Mouse (Mus musculus): ENCODE data around the gene Sh2d3c. TPM values are rescaled to one million over a fixed set of nuclear protein-coding genes. Genes with fewer than 3 reads are reported as not detected.
A peak's percentile ranks its signal among the peaks of the same experiment; 100 is the strongest.

Sh2d3c gene
- total RNA-seq, 2 experiments from 2014 or later: 31.1 to 35.6 TPM

- intact Hi-C loops (cut with DNase I): loop anchor here (10.0 kb wide), 1 partner anchor 152 kb away; no protein-coding TSS in a partner anchor
- no peak for DNase-seq (ENCODE audit: low spot score in 2 of 2)
Measured at GRCm38 (mm10) chr2:32772626-32773279, 51.9 kb downstream of the Sh2d3c start.

GRCm38 (mm10) chr2:32775359-32776074, 54.7 kb downstream of the Sh2d3c start, which contains the start of the genes Ttc16 and Ptrh1:
Ttc16 (minus strand) TSS chr2:32775633.
Ptrh1 (plus strand) TSS chr2:32775786.
- DNase-seq (ENCODE audit: low spot score in 2 of 2): peak; percentile 96 to 97
- intact Hi-C loops (cut with DNase I): loop anchor here (10.0 kb wide), 1 partner anchor 149 kb away; no protein-coding TSS in a partner anchor

- DNase-seq (ENCODE audit: low spot score in 2 of 2): no peak
- intact Hi-C loops (cut with DNase I): loop anchor here (10.0 kb wide), 1 partner anchor 149 kb away; no protein-coding TSS in a partner anchor
Measured at GRCm38 (mm10) chr2:32776192-32776591, 55.3 kb downstream of the Sh2d3c start.

GRCm38 (mm10) chr2:32778081-32778480, 57.2 kb downstream of the Sh2d3c start:
- intact Hi-C loops (cut with DNase I): loop anchor here (10.0 kb wide), 1 partner anchor 147 kb away; no protein-coding TSS in a partner anchor
- DNase-seq (ENCODE audit: low spot score in 2 of 2): no peak

GRCm38 (mm10) chr2:32779131-32779530, 58.3 kb downstream of the Sh2d3c start:
- intact Hi-C loops (cut with DNase I): loop anchor here (10.0 kb wide), 1 partner anchor 146 kb away; no protein-coding TSS in a partner anchor
- peak; percentile 51 to 56 for DNase-seq (ENCODE audit: low spot score in 2 of 2)

GRCm38 (mm10) chr2:32779714-32780113, 58.9 kb downstream of the Sh2d3c start:
- intact Hi-C loops (cut with DNase I): loop anchor here (10.0 kb wide), 1 partner anchor 145 kb away; no protein-coding TSS in a partner anchor

GRCm38 (mm10) chr2:32781710-32782109, 60.9 kb downstream of the Sh2d3c start:
- intact Hi-C loops (cut with DNase I): no loop called here

More at GRCm38 (mm10) chr2:32779714-32780113, 58.9 kb downstream of the Sh2d3c start:
- DNase-seq (ENCODE audit: low spot score in 2 of 2): no peak

GRCm38 (mm10) chr2:32784048-32784681, 63.3 kb downstream of the Sh2d3c start, which contains the start of gene Cfap157:
Cfap157 (minus strand) TSS chr2:32784428.
- intact Hi-C loops (cut with DNase I): loop anchor here (2.0 kb wide), 1 partner anchor 71 kb away; no protein-coding TSS in a partner anchor
- peak; percentile 39 to 61 for DNase-seq (ENCODE audit: low spot score in 2 of 2)

More at GRCm38 (mm10) chr2:32781710-32782109, 60.9 kb downstream of the Sh2d3c start:
- no peak for DNase-seq (ENCODE audit: low spot score in 2 of 2)

GRCm38 (mm10) chr2:32787176-32787575, 66.3 kb downstream of the Sh2d3c start:
- intact Hi-C loops (cut with DNase I): no loop called here
- DNase-seq (ENCODE audit: low spot score in 2 of 2): peak in 1 of 2 experiments; percentile 48

- intact Hi-C loops (cut with DNase I): no loop called here
- no peak for DNase-seq (ENCODE audit: low spot score in 2 of 2)
Measured at GRCm38 (mm10) chr2:32788581-32788980, 67.7 kb downstream of the Sh2d3c start.

GRCm38 (mm10) chr2:32791297-32791696, 70.4 kb downstream of the Sh2d3c start:
- peak in 1 of 2 experiments; percentile 47 for DNase-seq (ENCODE audit: low spot score in 2 of 2)
- intact Hi-C loops (cut with DNase I): no loop called here

- DNase-seq (ENCODE audit: low spot score in 2 of 2): no peak
- intact Hi-C loops (cut with DNase I): no loop called here
Measured at GRCm38 (mm10) chr2:32795748-32796418, 75.0 kb downstream of the Sh2d3c start.

- DNase-seq (ENCODE audit: low spot score in 2 of 2): peak in 1 of 2 experiments; percentile 72
- intact Hi-C loops (cut with DNase I): no loop called here
Measured at GRCm38 (mm10) chr2:32798251-32798962, 77.6 kb downstream of the Sh2d3c start.

Small RNA genes within 50 kb of the gene (microRNA-seq; reads per million reads assigned to microRNA genes)
- 0 reads per million in 2 experiments for gene Gm47291
- 0 to 0.53 reads per million in 2 experiments for gene Mir2861
- gene Mir3960: 0 reads per million in 2 experiments
- gene Mir8093: 1.0 to 1.3 reads per million in 2 experiments

Other genes with a start within 250 kb of the Sh2d3c start
- gene Fam102a, start 185.7 kb upstream of the Sh2d3c start, total RNA-seq (2021): 10 to 100 TPM; 35.2 to 44.4 TPM
- 10 to 100 TPM; 78.7 to 86.3 TPM for gene Dpm2, start 150.2 kb upstream of the Sh2d3c start, total RNA-seq (2021)
- 10 to 100 TPM; 12.7 to 14.3 TPM for gene Pip5kl1, start 146.3 kb upstream of the Sh2d3c start, total RNA-seq (2021)
- gene 9430097D07Rik, start 145.4 kb upstream of the Sh2d3c start, total RNA-seq (2021): 1 to 10 TPM in 1 of 2 experiments, under 1 TPM in 1; 0.86 to 1.1 TPM
- 10 to 100 TPM; 36.2 to 38.4 TPM for gene St6galnac4, start 134.0 kb upstream of the Sh2d3c start, total RNA-seq (2021)
- gene St6galnac6, start 121.3 kb upstream of the Sh2d3c start, total RNA-seq (2021): 100 to 1,000 TPM; 110 to 114 TPM
- gene Ak1, start 99.3 kb upstream of the Sh2d3c start, total RNA-seq (2021): 100 to 1,000 TPM; 162 to 164 TPM
- 10 to 100 TPM; 30.7 to 34.5 TPM for gene Eng, start 74.5 kb upstream of the Sh2d3c start, total RNA-seq (2021)
- gene Fpgs, start 16.9 kb upstream of the Sh2d3c start, total RNA-seq (2021): 10 to 100 TPM in 1 of 2 experiments, 1 to 10 TPM in 1; 9.5 to 10.1 TPM
- gene Cdk9, start 8.0 kb upstream of the Sh2d3c start, total RNA-seq (2021): 100 to 1,000 TPM; 100 to 106 TPM
- gene 6330409D20Rik, start 20.0 kb downstream of the Sh2d3c start, total RNA-seq (2021): 1 to 10 TPM; 2.2 to 3.8 TPM
- 10 to 100 TPM; 27.6 to 30.4 TPM for gene Tor2a, start 36.2 kb downstream of the Sh2d3c start, total RNA-seq (2021)
- under 1 TPM; 0.23 to 0.35 TPM for gene Ttc16, start 54.6 kb downstream of the Sh2d3c start, total RNA-seq (2021)
- gene Ptrh1, start 54.7 kb downstream of the Sh2d3c start, total RNA-seq (2021): 1 to 10 TPM; 6.1 to 7.6 TPM
- under 1 TPM in 1 of 2 experiments, not detected in 1; 0.33 TPM for gene Cfap157, start 63.4 kb downstream of the Sh2d3c start, total RNA-seq (2021)
- gene Stxbp1, start 126.2 kb downstream of the Sh2d3c start, total RNA-seq (2021): 1,000 to 10,000 TPM; 1,032 to 1,038 TPM
- gene Fam129b, start 155.1 kb downstream of the Sh2d3c start, total RNA-seq (2021): 10 to 100 TPM; 20.0 to 21.0 TPM
- 100 to 1,000 TPM; 117 to 120 TPM for gene Rpl12, start 240.5 kb downstream of the Sh2d3c start, total RNA-seq (2021)
- gene Lrsam1, start 240.6 kb downstream of the Sh2d3c start, total RNA-seq (2021): 10 to 100 TPM; 31.1 to 40.6 TPM

Measured in left cerebral cortex, postnatal 14 days (tissue).